Mouse (Mus musculus) spleen, postnatal 36 days (tissue): Measurements from ENCODE around the gene Nr1d2.
"Not testable (repeated sequence)": the region's sequence is repeated elsewhere in the genome, so short reads cannot be mapped to it uniquely, and the experiment has no call there.

ENCODE experiments used
- DNase-seq, 2 experiments: peaks; one replicate each; pipeline ENCODE4 v3.0.0; 2022; ENCODE audit warnings: low spot score in 2 of 2, mixed read lengths in 1 of 2

Nr1d2 gene

DNA sequence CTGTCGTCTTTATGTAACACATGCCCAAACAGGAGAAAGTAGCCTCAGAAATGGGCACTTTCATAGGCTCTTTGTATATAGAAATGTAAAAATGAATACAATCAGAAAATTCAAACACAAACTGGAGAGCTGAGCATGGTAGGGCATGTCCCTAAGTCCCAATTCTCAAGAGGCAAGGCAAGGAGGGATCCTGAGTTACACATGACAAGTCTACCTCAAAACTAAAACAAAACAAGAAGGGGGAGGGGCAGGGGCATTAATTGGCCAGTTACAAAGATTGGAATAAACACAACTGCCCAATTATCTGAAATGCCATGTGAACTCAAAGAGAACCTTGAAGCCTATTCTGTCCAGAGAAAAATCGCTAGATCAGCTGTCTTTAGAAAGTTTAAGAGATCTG, 5.9 kb downstream of the Nr1d2 start:
- no peak for DNase-seq

DNA sequence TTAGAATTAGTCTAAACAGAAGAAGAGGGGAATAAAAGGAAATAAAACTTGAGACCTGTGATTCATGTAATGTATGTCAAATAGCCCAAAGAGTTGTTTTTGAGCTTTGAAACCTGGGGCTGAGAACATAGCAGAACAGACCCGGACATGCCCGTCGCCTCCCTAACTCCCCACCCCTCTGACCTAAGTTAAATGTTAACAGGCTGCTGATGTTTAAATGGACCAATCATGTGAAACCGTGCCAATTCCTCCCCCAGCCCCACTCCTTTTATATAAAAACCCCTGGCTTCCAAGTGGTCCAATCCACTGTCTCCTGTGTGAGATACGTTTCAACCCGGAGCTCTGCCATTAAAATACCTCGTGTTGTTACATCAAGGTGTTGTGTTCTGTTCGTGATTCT, 7.1 kb downstream of the Nr1d2 start:
- not testable (repeated sequence) for DNase-seq

- DNase-seq: not testable (repeated sequence)
Observed at GRCm38 (mm10) chr14:18229751-18230150, 9.2 kb downstream of the Nr1d2 start.

- DNase-seq: not testable (repeated sequence)
Observed at GRCm38 (mm10) chr14:18226181-18226580, 12.7 kb downstream of the Nr1d2 start.

GRCm38 (mm10) chr14:18225431-18225830, 13.5 kb downstream of the Nr1d2 start:
- DNase-seq: not testable (repeated sequence)

DNA sequence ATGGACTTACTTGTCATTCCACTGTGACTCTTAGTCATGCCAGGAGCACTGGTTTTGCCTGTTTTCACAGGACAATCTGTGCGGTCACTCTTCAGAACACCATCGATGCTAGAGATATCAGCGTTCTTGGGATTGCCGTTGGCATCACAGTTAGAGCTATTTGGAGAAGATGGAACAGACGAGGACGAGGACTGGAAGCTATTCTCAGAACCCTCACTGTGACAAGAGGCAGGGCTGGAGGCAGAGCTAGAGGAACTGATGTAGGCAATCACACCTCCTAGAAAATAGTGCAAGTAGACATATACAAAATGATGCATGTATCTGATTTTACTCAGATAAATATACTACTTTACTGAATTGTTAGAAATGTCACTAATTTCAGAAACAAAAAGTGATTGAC, 16.9 kb downstream of the Nr1d2 start:
- no peak for DNase-seq

GRCm38 (mm10) chr14:18217158-18217557, 21.8 kb downstream of the Nr1d2 start:
- no peak for DNase-seq

- no peak for DNase-seq
Observed at GRCm38 (mm10) chr14:18216428-18216827, 22.5 kb downstream of the Nr1d2 start.

DNA sequence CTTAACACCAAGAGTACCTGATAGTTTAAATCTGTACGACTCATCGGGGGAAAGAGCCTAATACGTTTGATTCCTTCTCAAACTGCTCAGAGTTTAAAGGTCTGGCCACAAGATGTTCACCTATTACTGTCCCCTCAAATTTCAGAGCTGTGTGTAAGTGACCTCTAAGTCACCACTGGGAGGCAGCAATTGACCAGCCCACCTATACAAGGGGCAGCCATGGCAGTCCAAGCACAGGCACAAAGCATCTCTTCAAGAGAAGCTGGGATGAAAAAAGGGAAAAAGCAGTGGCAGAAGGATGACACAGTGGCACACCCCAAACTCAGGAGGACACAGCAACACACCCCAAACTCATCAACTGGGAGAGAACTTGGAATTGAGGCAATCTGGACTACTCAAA, 28.1 kb downstream of the Nr1d2 start:
- DNase-seq: no peak

- not testable (repeated sequence) for DNase-seq
Observed at GRCm38 (mm10) chr14:18204315-18204714, 34.6 kb downstream of the Nr1d2 start.

- no peak for DNase-seq
Observed at GRCm38 (mm10) chr14:18201413-18201812, 37.5 kb downstream of the Nr1d2 start.

GRCm38 (mm10) chr14:18186883-18187417, 52.0 kb downstream of the Nr1d2 start:
- DNase-seq: peak; percentile 5 to 12

DNA sequence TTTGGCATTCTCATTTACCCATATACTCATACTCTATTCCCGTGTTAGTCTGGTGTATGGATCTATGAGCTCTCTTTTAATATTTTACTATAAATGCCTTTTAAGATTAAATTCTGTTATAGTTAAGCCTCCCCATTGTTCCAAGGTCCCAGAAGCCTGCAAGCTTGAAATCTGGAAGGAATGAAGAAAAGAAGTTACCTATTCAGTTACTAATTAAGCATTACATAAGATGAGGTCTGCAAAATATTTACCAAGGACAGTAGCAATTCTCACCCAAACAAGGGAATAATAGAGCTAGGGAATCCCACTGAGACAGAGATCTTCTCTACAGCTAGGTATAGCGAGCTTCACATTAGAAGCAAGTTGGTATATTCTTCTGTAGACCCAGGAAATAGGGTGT, 61.4 kb downstream of the Nr1d2 start:
- DNase-seq: not testable (repeated sequence)

GRCm38 (mm10) chr14:18167597-18167996, 71.3 kb downstream of the Nr1d2 start:
- DNase-seq: no peak

GRCm38 (mm10) chr14:18167041-18167440, 71.9 kb downstream of the Nr1d2 start:
- DNase-seq: peak; percentile 12 to 38
